Mouse (Mus musculus): Measurements from ENCODE around the gene C130026I21Rik. TPM values are rescaled to one million over a fixed set of nuclear protein-coding genes. Genes with fewer than 3 reads are reported as not detected.
"Not testable (repeated sequence)": the region's sequence is repeated elsewhere in the genome, so short reads cannot be mapped to it uniquely, and the experiment has no call there.

The C130026I21Rik gene
- total RNA-seq, 2 experiments from 2014 or later, result 0.81 TPM; not detected in 1

DNA sequence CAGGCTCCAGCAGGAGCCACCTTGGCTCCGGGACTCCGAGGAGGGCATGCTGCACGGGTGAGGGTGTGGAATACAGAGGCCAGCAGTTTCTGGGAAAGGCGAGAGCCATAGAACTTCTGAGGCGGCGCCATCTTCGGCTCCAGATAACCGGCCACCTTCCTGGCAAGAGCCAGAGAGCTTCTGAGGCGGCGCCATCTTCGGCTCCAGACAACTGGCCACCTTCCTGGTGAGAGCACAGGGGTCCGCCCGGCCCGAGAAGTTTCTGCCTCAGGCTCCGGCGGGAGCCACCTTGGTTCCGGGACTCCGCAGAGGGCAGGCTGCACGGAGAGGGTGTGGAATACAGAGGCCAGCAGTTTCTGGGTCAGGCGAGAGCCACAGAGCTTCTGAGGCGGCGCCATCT, 136.7 kb downstream of the C130026I21Rik start:
- not testable (repeated sequence) for DNase-seq (ENCODE audit: low spot score in 2 of 2)

GRCm38 (mm10) chr1:85121841-85122240, 148.5 kb downstream of the C130026I21Rik start:
- DNase-seq (ENCODE audit: low spot score in 2 of 2), result not testable (repeated sequence)

DNA sequence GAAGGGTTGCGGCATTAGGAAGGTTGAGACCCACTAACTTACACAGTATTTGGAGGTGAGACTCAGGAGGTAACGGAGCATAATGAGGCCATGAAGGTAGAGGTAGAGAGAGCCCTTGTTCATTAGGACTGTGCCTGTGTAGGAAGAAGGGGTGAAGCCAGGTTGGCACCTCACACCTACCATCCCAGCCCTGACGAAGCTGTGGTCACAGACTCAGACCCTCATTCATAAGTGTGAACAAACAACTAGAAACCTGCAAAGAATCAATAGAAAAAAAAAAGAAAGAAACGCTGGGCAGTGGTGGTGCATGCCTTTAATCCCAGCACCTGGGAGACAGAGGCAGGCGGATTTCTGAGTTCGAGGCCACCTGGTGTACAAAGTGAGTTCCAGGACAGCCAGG, 152.0 kb downstream of the C130026I21Rik start:
- not testable (repeated sequence) for DNase-seq (ENCODE audit: low spot score in 2 of 2)

- DNase-seq (ENCODE audit: low spot score in 2 of 2), result not testable (repeated sequence)
These were observed 152.8 kb downstream of the C130026I21Rik start for GRCm38 (mm10) chr1:85117537-85117936.

GRCm38 (mm10) chr1:85114666-85115402, 155.5 kb downstream of the C130026I21Rik start:
- DNase-seq (ENCODE audit: low spot score in 2 of 2), result peak; percentile 43 to 72

DNA sequence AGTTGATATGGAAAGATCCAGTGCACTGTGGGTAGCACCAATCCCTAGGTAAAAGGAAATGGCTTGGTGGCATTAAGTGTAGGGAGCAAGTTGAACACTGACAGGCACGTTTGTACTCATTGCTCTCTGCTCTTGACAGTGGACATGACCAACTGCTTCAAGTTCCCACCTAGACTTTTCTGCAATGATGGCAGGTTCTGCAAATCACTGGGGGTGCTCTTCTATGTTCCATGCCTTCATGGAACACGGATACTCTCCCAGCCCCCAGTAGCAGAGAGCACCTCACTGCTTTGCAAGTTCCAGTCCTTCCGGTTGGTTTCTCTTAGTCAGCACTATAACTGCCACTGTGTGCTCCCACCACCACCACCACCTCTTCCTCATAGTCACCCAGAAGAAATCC, 156.3 kb downstream of the C130026I21Rik start:
- DNase-seq (ENCODE audit: low spot score in 2 of 2), result not testable (repeated sequence)

DNA sequence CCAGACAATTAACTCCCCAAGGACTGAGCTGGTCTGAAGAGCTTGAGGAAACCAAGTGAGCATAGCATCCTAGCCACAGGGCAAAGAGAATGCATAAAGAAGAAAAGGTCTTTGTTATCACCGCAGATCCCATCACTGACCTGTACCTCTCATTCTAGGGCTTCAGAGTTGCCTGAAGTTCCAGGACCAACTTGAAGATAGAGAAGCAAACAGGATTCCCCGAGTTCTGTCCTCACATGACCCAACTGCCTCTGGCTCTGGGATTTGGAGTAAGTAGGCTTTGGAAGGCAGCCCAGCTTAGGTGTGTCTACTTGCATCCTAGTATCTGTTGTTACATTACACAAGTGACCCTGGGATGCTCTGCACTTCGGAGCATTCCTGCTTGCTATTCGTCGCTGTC, 157.5 kb downstream of the C130026I21Rik start:
- not testable (repeated sequence) for DNase-seq (ENCODE audit: low spot score in 2 of 2)

- not testable (repeated sequence) for DNase-seq (ENCODE audit: low spot score in 2 of 2)
These were observed 158.1 kb downstream of the C130026I21Rik start for GRCm38 (mm10) chr1:85112266-85112665.

DNA sequence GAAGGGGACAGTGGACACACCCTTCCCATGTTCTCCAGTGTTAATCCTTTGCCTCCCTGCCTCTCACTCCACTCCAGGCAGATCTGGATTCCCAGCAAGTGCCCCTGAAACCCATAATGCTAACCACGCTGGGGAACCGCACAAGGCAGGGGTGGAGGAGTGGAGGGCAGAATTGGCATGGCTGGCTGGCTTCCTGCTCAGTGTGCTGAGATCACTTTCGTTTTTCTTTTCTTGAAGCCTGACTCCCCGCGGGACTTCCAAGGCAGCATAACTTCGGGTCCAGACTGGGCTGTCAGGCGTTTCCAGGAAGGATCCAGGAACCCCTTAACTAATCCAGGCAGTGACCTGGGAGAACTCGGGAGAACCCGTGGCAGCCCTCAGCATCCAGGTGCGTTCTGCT, 158.8 kb downstream of the C130026I21Rik start:
- DNase-seq (ENCODE audit: low spot score in 2 of 2), result not testable (repeated sequence)

DNA sequence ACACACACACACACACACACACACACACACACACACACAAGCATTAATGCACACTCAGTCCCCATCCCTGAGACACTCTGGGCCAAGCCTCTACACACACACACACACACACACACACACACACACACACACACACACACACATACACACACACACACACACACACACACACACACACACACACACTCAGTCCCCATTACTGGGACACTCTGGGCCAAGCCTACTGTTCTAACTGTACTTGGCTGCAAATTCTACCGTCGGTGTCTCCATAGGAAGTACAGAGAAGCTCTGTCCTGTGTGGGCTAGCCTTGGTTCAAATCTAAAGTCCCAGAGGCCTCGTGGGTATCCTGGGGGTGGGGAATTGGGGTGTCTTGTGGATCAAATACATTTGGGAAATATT, 159.5 kb downstream of the C130026I21Rik start:
- not testable (repeated sequence) for DNase-seq (ENCODE audit: low spot score in 2 of 2)

DNA sequence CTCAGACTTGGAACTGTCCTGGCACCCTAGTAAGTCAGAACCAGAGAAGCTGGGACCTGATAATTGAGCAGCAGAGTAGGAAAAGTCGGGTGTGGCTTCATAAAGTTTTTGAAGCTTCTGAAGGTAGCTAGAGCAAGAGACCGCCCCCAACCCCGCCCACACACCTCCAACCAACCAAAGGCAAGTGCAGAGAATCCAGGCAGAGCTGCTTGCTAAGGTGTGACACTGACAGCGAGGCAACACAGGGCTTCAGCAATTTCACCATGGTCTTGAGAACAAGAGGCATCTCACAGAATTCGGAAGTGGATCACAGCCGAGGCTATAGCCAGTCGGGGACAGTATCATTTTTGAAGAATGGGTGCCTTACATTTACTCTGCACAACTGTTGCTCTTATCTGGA, 160.6 kb downstream of the C130026I21Rik start, which contains the start of gene A530032D15Rik:
A530032D15Rik (minus strand) TSS at position 101 of the 400 bp plus-strand sequence.
- DNase-seq (ENCODE audit: low spot score in 2 of 2), result not testable (repeated sequence)

DNA sequence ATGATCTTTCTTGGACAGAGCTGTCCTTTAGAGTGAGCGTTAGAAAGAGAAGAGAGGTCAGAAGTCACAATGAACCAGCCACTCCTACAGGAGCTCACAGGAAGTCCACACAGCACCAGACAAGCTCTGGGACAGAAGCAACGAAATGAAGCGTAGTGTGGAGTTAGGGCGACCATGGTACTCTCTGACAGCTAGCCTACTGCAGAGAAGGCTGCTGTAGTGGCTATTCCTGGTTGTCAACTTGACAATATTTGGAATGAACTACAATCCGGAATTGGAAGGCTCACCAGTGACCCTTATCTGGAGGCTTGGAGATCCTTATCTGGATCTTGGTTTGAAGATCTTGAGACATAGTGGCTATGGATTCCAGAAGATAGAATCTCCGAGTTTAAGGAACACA, 164.4 kb downstream of the C130026I21Rik start:
- not testable (repeated sequence) for DNase-seq (ENCODE audit: low spot score in 2 of 2)

- DNase-seq (ENCODE audit: low spot score in 2 of 2), result not testable (repeated sequence)
These were observed 165.0 kb downstream of the C130026I21Rik start for GRCm38 (mm10) chr1:85105336-85105735.

GRCm38 (mm10) chr1:85101754-85102153, 168.6 kb downstream of the C130026I21Rik start:
- DNase-seq (ENCODE audit: low spot score in 2 of 2), result not testable (repeated sequence)

GRCm38 (mm10) chr1:85099864-85100263, 170.5 kb downstream of the C130026I21Rik start, which contains the start of gene Gm10553:
Gene Gm10553, plus strand, starts transcription at chr1:85100164.
- DNase-seq (ENCODE audit: low spot score in 2 of 2), result not testable (repeated sequence)

DNA sequence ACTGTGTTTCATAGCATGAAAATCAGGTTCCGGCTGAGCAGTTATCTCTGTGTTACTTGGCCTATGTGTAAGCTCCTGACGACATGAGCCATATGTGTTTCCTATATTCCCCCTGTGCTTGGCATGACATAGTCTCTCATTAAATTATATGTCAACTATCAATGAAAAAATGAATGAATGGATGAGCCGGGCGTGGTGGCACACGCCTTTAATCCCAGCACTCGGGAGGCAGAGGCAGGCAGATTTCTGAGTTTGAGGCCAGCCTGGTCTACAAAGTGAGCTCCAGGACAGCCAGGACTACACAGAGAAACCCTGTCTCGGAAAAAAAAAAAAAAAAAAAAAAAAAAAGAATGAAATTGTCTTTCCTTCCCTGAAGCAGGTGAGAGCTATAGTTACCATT, 171.3 kb downstream of the C130026I21Rik start:
- not testable (repeated sequence) for DNase-seq (ENCODE audit: low spot score in 2 of 2)

DNA sequence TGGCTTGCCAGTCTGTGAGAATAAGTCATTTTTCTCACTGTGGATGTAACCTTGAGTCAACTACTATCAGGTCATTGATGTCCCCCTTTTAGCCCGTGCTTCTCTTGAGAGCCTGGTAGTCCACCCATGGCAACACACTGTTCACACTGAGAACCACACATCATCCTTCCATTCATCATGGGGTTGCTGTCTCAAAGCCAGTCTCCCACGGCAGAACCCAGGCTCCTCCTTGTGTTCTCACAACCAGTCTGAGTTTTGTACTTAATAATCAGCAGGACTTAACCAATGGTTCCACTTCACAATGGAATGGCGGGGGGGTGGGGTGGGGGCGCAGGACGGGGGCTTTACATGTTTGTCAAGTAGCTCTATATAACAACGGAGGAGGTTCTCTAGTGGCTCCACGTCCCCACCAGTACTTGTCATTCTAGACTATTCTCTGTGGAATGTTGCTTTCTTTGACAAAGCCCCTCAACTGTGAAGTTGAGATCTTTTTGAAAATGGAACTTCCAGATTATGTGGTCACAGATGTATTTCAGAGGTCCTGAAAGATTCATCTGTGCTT, 177.3 kb downstream of the C130026I21Rik start:
- DNase-seq (ENCODE audit: low spot score in 2 of 2), result not testable (repeated sequence)

GRCm38 (mm10) chr1:85092169-85092568, 178.2 kb downstream of the C130026I21Rik start:
- not testable (repeated sequence) for DNase-seq (ENCODE audit: low spot score in 2 of 2)

GRCm38 (mm10) chr1:85086211-85086610, 184.2 kb downstream of the C130026I21Rik start:
- DNase-seq (ENCODE audit: low spot score in 2 of 2), result not testable (repeated sequence)

GRCm38 (mm10) chr1:85084803-85085202, 185.6 kb downstream of the C130026I21Rik start:
- DNase-seq (ENCODE audit: low spot score in 2 of 2), result not testable (repeated sequence)

DNA sequence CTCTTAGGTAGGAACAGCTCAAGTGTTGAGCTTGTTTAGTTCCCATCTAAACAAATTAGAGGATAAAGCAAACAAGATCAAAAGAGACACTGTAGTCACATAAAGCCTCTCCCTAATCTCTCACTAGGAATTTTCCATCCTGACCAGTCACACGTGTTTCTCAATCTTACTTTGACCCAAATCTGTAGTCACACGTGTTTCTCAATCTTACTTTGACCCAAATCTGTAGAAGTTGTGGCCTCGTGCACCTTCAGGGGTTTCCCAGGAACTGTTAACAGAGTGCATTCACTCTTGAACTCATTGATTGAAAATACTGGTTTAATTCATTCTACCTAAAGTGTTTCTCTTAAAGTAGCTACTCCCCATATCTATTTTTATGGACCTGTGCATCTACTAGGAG, 197.3 kb downstream of the C130026I21Rik start:
- not testable (repeated sequence) for DNase-seq (ENCODE audit: low spot score in 2 of 2)

- not testable (repeated sequence) for DNase-seq (ENCODE audit: low spot score in 2 of 2)
These were observed 198.7 kb downstream of the C130026I21Rik start for GRCm38 (mm10) chr1:85071690-85072089.
